Mouse (Mus musculus) cerebellum, adult 9-10 months (tissue): ENCODE results near the gene Map3k3.
"Not testable (repeated sequence)": the region's sequence is repeated elsewhere in the genome, so short reads cannot be mapped to it uniquely, and the experiment has no call there.

Experiments used
- DNase-seq: peaks from one replicate; pipeline ENCODE4 v3.0.0; 2022

Map3k3 gene

GRCm38 (mm10) chr11:106194155-106194541, 109.7 kb downstream of the Map3k3 start:
- DNase-seq = no peak

- no peak for DNase-seq
Measured at GRCm38 (mm10) chr11:106194891-106195290, 110.5 kb downstream of the Map3k3 start.

- DNase-seq = no peak
Measured at GRCm38 (mm10) chr11:106195341-106195740, 110.9 kb downstream of the Map3k3 start.

- no peak for DNase-seq
Measured at GRCm38 (mm10) chr11:106198277-106198676, 113.9 kb downstream of the Map3k3 start.

GRCm38 (mm10) chr11:106199997-106200396, 115.6 kb downstream of the Map3k3 start:
- not testable (repeated sequence) for DNase-seq

- DNase-seq = no peak
Measured at GRCm38 (mm10) chr11:106200756-106201155, 116.3 kb downstream of the Map3k3 start.

- DNase-seq = no peak
Measured at GRCm38 (mm10) chr11:106201337-106202122, 117.1 kb downstream of the Map3k3 start.

GRCm38 (mm10) chr11:106202123-106202465, 117.7 kb downstream of the Map3k3 start, which contains the start of gene Strada:
Gene Strada (minus strand): TSS chr11:106202168.
- no peak for DNase-seq
